ENCODE assay signal across 19 mouse cellular contexts in genomic region chr11:94475722-94476121, GRCm38 (mm10). TPM values are rescaled to one million over a fixed set of nuclear protein-coding genes. Genes with fewer than 3 reads are reported as not detected.
DNase-seq lines count a peak whose midpoint lies in the region; ATAC-seq and TF ChIP-seq lines count a peak whose summit lies in the region.
"Had no signal": no experiment of that assay in that cellular context is flagged by ENCODE, and none has a peak within 500 bp of the region (broad histone marks: within the 10 kb centered on the region; RNA-seq: fewer than 3 reads in every experiment).

No protein-coding gene starts in this region.

- H3K4me3 ChIP-seq in kidney, embryonic 14.5 days (ENCODE audit: low read length), result no peak overlapping the region
- no peak overlapping the region for H3K4me3 ChIP-seq in neural tube, embryonic 12.5 days
- H3K4me3 ChIP-seq in thymus, adult 2 months (ENCODE audit: control insufficient read depth, insufficient read depth, low read length), result no peak overlapping the region
- H3K4me3 ChIP-seq: heart, adult 2 months; liver, embryonic 13.5 days had no signal

- 15% methylated on average over 11 of the region's 11 CpGs for WGBS in kidney, embryonic 14.5 days
- 10% methylated on average over 11 of the region's 11 CpGs for WGBS in neural tube, embryonic 12.5 days
- WGBS in thymus, adult 2 months, result 29% methylated on average over 11 of the region's 11 CpGs

- peaks cover 30% of the 10 kb centered on the region for H3K27me3 ChIP-seq in kidney, embryonic 14.5 days (ENCODE audit: control insufficient read depth, insufficient read depth, low read length)
- peaks cover 67% of the 10 kb centered on the region for H3K27me3 ChIP-seq in neural tube, embryonic 12.5 days (replicated peaks)
- H3K27me3 ChIP-seq in thymus, adult 2 months (ENCODE audit: control insufficient read depth, insufficient read depth, low read length), result peaks cover 26% of the 10 kb centered on the region

- TF ChIP-seq POLR2A in thymus, adult 2 months (IDR thresholded peaks at IDR 0.05; ENCODE audit: control insufficient read depth, extremely low read depth, insufficient read depth, low read length, poor library complexity), result no peak

- no peak for TF ChIP-seq CTCF in thymus, adult 2 months (IDR thresholded peaks at IDR 0.05; ENCODE audit: borderline replicate concordance, control insufficient read depth, extremely low read depth, insufficient read depth, low read length, poor library complexity)

- no peaks in the 10 kb centered on the region for H3K36me3 ChIP-seq in kidney, embryonic 14.5 days (ENCODE audit: control insufficient read depth, insufficient read depth, low read length)
- H3K36me3 ChIP-seq in neural tube, embryonic 12.5 days, result no peaks in the 10 kb centered on the region
- no peaks in the 10 kb centered on the region for H3K36me3 ChIP-seq in thymus, adult 2 months (ENCODE audit: control insufficient read depth, insufficient read depth, low read length)
- H3K36me3 ChIP-seq: liver, embryonic 13.5 days; neural tube, embryonic 15.5 days had no signal

- H3K27ac ChIP-seq in kidney, embryonic 14.5 days (ENCODE audit: low read depth, low read length), result no peak overlapping the region
- H3K27ac ChIP-seq in neural tube, embryonic 12.5 days, result no peak overlapping the region
- H3K27ac ChIP-seq in thymus, adult 2 months (ENCODE audit: control insufficient read depth, insufficient read depth, low read length), result no peak overlapping the region
- H3K27ac ChIP-seq: heart, adult 2 months; liver, embryonic 13.5 days; neural tube, embryonic 15.5 days; stomach, postnatal 0 days had no signal

- peaks cover 37% of the 10 kb centered on the region for H3K4me1 ChIP-seq in kidney, embryonic 14.5 days (ENCODE audit: control insufficient read depth, insufficient read depth, low read length)
- peaks cover 49% of the 10 kb centered on the region for H3K4me1 ChIP-seq in neural tube, embryonic 12.5 days
- H3K4me1 ChIP-seq in thymus, adult 2 months (replicated peaks; ENCODE audit: control insufficient read depth, insufficient read depth, low read length), result peaks cover 17% of the 10 kb centered on the region

- H3K4me2 ChIP-seq in kidney, embryonic 14.5 days (replicated peaks; ENCODE audit: low read depth, low read length), result no peak overlapping the region
- H3K4me2 ChIP-seq in neural tube, embryonic 12.5 days (replicated peaks), result peak overlapping the region; percentile 99; the same call in 1 of the 2 replicates
- H3K4me2 ChIP-seq: liver, embryonic 13.5 days had no signal

- ATAC-seq in kidney, embryonic 14.5 days (ENCODE audit: low FRiP score, low TSS enrichment), result no peak
- ATAC-seq in neural tube, embryonic 12.5 days (ENCODE audit: low FRiP score, low read depth), result no peak
- ATAC-seq: intestine, embryonic 16.5 days had no signal

- peak; percentile 58 to 65 for DNase-seq in cerebellum, postnatal 14 days
- no peak for DNase-seq in cerebellum, adult 8-10 months
- DNase-seq in kidney, adult 11 months, result peak; percentile 37
- no peak for DNase-seq in neural tube, embryonic 10.5 days (ENCODE audit: extremely low spot score, low spot score)
- DNase-seq in layer of hippocampus, adult 11-12 months (ENCODE audit: low spot score), result no peak
- DNase-seq in thymus, adult 2 months, result no peak
- DNase-seq: adrenal gland, adult 8-10 months; heart, adult 2 months; heart, postnatal 14 days; liver, embryonic 13.5 days; lung, postnatal 14 days; right cerebral cortex, adult 18-20 months; thymus, postnatal 36 days had no signal

- H3K9ac ChIP-seq in kidney, embryonic 14.5 days (ENCODE audit: low read depth, low read length), result no peak overlapping the region
- H3K9ac ChIP-seq in neural tube, embryonic 12.5 days, result no peak overlapping the region
- H3K9ac ChIP-seq: liver, embryonic 13.5 days; neural tube, embryonic 15.5 days had no signal

- H3K9me3 ChIP-seq in kidney, embryonic 14.5 days (ENCODE audit: control insufficient read depth, low read length), result no peaks in the 10 kb centered on the region
- no peaks in the 10 kb centered on the region for H3K9me3 ChIP-seq in neural tube, embryonic 12.5 days
- H3K9me3 ChIP-seq: liver, embryonic 13.5 days; neural tube, embryonic 15.5 days had no signal

RNA-seq across cellular contexts. Expression of gene Cacna1g, which starts 1.7 kb away (rescaled TPM):
- polyA plus RNA-seq in kidney, embryonic 14.5 days (2014; fragmentation: Nextera tagmentation; extraction: Ambion mirVana), result 8.7 and 14.1 TPM in 2 replicates
- 10.3 and 12.0 TPM in 2 replicates for polyA plus RNA-seq in neural tube, embryonic 12.5 days (2016; fragmentation: Nextera tagmentation; extraction: Ambion mirVana)
- 2.3 and 6.5 TPM in 2 replicates for polyA plus RNA-seq in thymus, adult 2 months (2012; rRNA removed)

RNA-seq across cellular contexts. Expression of gene Spata20, which starts 10.3 kb away (rescaled TPM):
- polyA plus RNA-seq in kidney, embryonic 14.5 days (2014; fragmentation: Nextera tagmentation; extraction: Ambion mirVana), result 0.07 and 0.23 TPM in 2 replicates
- 0.19 TPM in 1 of 2 replicates, not detected in the other for polyA plus RNA-seq in neural tube, embryonic 12.5 days (2016; fragmentation: Nextera tagmentation; extraction: Ambion mirVana)
- 0.04 and 0.39 TPM in 2 replicates for polyA plus RNA-seq in thymus, adult 2 months (2012; rRNA removed)
- polyA plus RNA-seq: liver, embryonic 13.5 days; spleen, adult 2 months had no signal

RNA-seq across cellular contexts. Expression of gene Epn3, which starts 24.1 kb away (rescaled TPM):
- polyA plus RNA-seq in kidney, embryonic 14.5 days (2014; fragmentation: Nextera tagmentation; extraction: Ambion mirVana), result 13.4 and 16.4 TPM in 2 replicates
- polyA plus RNA-seq in neural tube, embryonic 12.5 days (2016; fragmentation: Nextera tagmentation; extraction: Ambion mirVana), result 0.43 and 0.62 TPM in 2 replicates
- 1.8 and 3.3 TPM in 2 replicates for polyA plus RNA-seq in thymus, adult 2 months (2012; rRNA removed)

RNA-seq across cellular contexts. Expression of gene Mycbpap, which starts 45.8 kb away (rescaled TPM):
- polyA plus RNA-seq in kidney, embryonic 14.5 days (2014; fragmentation: Nextera tagmentation; extraction: Ambion mirVana), result 1.6 and 2.6 TPM in 2 replicates
- 1.8 and 2.5 TPM in 2 replicates for polyA plus RNA-seq in neural tube, embryonic 12.5 days (2016; fragmentation: Nextera tagmentation; extraction: Ambion mirVana)
- polyA plus RNA-seq in thymus, adult 2 months (2012; rRNA removed), result 0.13 and 0.19 TPM in 2 replicates

Comparison
In these comparisons a context has a peak if more than half of its experiments do, and no peak if none do; other contexts are left out.
1. DNase-seq: peak in cerebellum, postnatal 14 days (2 of 2) and kidney, adult 11 months (single experiment); none in cerebellum, adult 8-10 months (single experiment), neural tube, embryonic 10.5 days (single experiment), layer of hippocampus, adult 11-12 months (single experiment) and thymus, adult 2 months (single experiment).